Mouse (Mus musculus): Measurements from ENCODE around the gene Pigz. TPM values are rescaled to one million over a fixed set of nuclear protein-coding genes. Genes with fewer than 3 reads are reported as not detected.

Pigz gene
- polyA plus RNA-seq, 1 experiment from 2014 or later = 1.1 TPM

GRCm38 (mm10) chr16:31924368-31924767, 9.3 kb upstream of the Pigz start:
- Histone ChIP-seq H3K4me2 (ENCODE audit: low read depth, low read length, severe bottlenecking) (no peak overlapping the region), H3K27me3 (ENCODE audit: control insufficient read depth, insufficient read depth, low read length) (no peaks in the 10 kb centered on the region), H3K27ac (ENCODE audit: low read depth, low read length) (no peak overlapping the region), H3K36me3 (ENCODE audit: control insufficient read depth, insufficient read depth, low read length) (no peaks in the 10 kb centered on the region), H3K4me3 (ENCODE audit: low read depth, low read length) (no peak overlapping the region), H3K4me1 (replicated peaks; ENCODE audit: control insufficient read depth, insufficient read depth, low read length) (no peaks in the 10 kb centered on the region), H3K9ac (ENCODE audit: low read length) (no peak overlapping the region), H3K9me3 (ENCODE audit: control insufficient read depth, low read length) (no peaks in the 10 kb centered on the region)
- ATAC-seq (replicated peaks; ENCODE audit: low FRiP score) (no peak), DNase-seq (ENCODE audit: low spot score) (no peak)
- 90% methylated on average over 6 of the region's 6 CpGs for WGBS

GRCm38 (mm10) chr16:31926091-31926490, 7.6 kb upstream of the Pigz start:
- H3K9ac ChIP-seq (ENCODE audit: low read length) = no peak overlapping the region
- DNase-seq (ENCODE audit: low spot score) (no peak), ATAC-seq (replicated peaks; ENCODE audit: low FRiP score) (no peak)
- no peaks in the 10 kb centered on the region for H3K4me1 ChIP-seq (replicated peaks; ENCODE audit: control insufficient read depth, insufficient read depth, low read length)
- H3K27me3 ChIP-seq (ENCODE audit: control insufficient read depth, insufficient read depth, low read length) = no peaks in the 10 kb centered on the region
- H3K4me2 ChIP-seq (ENCODE audit: low read depth, low read length, severe bottlenecking) = no peak overlapping the region
- WGBS = 79% methylated on average over 6 of the region's 6 CpGs
- H3K36me3 ChIP-seq (ENCODE audit: control insufficient read depth, insufficient read depth, low read length) = no peaks in the 10 kb centered on the region
- H3K9me3 ChIP-seq (ENCODE audit: control insufficient read depth, low read length) = no peaks in the 10 kb centered on the region
- H3K27ac ChIP-seq (ENCODE audit: low read depth, low read length) = no peak overlapping the region
- H3K4me3 ChIP-seq (ENCODE audit: low read depth, low read length) = no peak overlapping the region

- Histone ChIP-seq H3K4me3 (ENCODE audit: low read depth, low read length) (no peak overlapping the region), H3K4me2 (ENCODE audit: low read depth, low read length, severe bottlenecking) (no peak overlapping the region), H3K36me3 (ENCODE audit: control insufficient read depth, insufficient read depth, low read length) (no peaks in the 10 kb centered on the region), H3K9ac (ENCODE audit: low read length) (no peak overlapping the region), H3K4me1 (replicated peaks; ENCODE audit: control insufficient read depth, insufficient read depth, low read length) (no peaks in the 10 kb centered on the region; the same call in 1 of the 2 replicates), H3K27ac (ENCODE audit: low read depth, low read length) (no peak overlapping the region), H3K9me3 (ENCODE audit: control insufficient read depth, low read length) (no peaks in the 10 kb centered on the region), H3K27me3 (ENCODE audit: control insufficient read depth, insufficient read depth, low read length) (0 out of 2 replicates have a peak, but pooled peaks cover 2% of the 10 kb centered on the region)
- DNase-seq (ENCODE audit: low spot score) (no peak), ATAC-seq (replicated peaks; ENCODE audit: low FRiP score) (no peak)
- 82% methylated on average over 13 of the region's 13 CpGs for WGBS
Measured at GRCm38 (mm10) chr16:31926547-31927182, 7.0 kb upstream of the Pigz start.

GRCm38 (mm10) chr16:31927412-31927811, 6.2 kb upstream of the Pigz start:
- ATAC-seq (replicated peaks; ENCODE audit: low FRiP score) (no peak), DNase-seq (ENCODE audit: low spot score) (no peak)
- Histone ChIP-seq H3K36me3 (ENCODE audit: control insufficient read depth, insufficient read depth, low read length) (no peaks in the 10 kb centered on the region), H3K4me3 (ENCODE audit: low read depth, low read length) (no peak overlapping the region), H3K27ac (ENCODE audit: low read depth, low read length) (no peak overlapping the region), H3K4me1 (replicated peaks; ENCODE audit: control insufficient read depth, insufficient read depth, low read length) (peaks cover 2% of the 10 kb centered on the region; the same call in 1 of the 2 replicates), H3K27me3 (ENCODE audit: control insufficient read depth, insufficient read depth, low read length) (0 out of 2 replicates have a peak, but pooled peaks cover 2% of the 10 kb centered on the region), H3K4me2 (ENCODE audit: low read depth, low read length, severe bottlenecking) (no peak overlapping the region), H3K9me3 (ENCODE audit: control insufficient read depth, low read length) (no peaks in the 10 kb centered on the region), H3K9ac (ENCODE audit: low read length) (no peak overlapping the region)
- WGBS = 90% methylated on average over 5 of the region's 5 CpGs

- WGBS = 66% methylated on average over 17 of the region's 17 CpGs
- no peak for DNase-seq (ENCODE audit: low spot score)
Measured at GRCm38 (mm10) chr16:31931330-31931729, 2.3 kb upstream of the Pigz start.

GRCm38 (mm10) chr16:31932255-31932654, 1.4 kb upstream of the Pigz start:
- no peaks in the 10 kb centered on the region for H3K9me3 ChIP-seq (ENCODE audit: control insufficient read depth, low read length)
- H3K36me3 ChIP-seq (ENCODE audit: control insufficient read depth, insufficient read depth, low read length) = no peaks in the 10 kb centered on the region
- peaks cover 26% of the 10 kb centered on the region for H3K27me3 ChIP-seq (ENCODE audit: control insufficient read depth, insufficient read depth, low read length)
- H3K4me2 ChIP-seq (ENCODE audit: low read depth, low read length, severe bottlenecking) = no peak overlapping the region; the same call in 1 of the 2 replicates
- H3K4me3 ChIP-seq (ENCODE audit: low read depth, low read length) = no peak overlapping the region
- ATAC-seq (replicated peaks; ENCODE audit: low FRiP score) = no peak; the same call in 1 of the 2 replicates
- no peak overlapping the region for H3K27ac ChIP-seq (ENCODE audit: low read depth, low read length)
- peaks cover 19% of the 10 kb centered on the region; the same call in 1 of the 2 replicates for H3K4me1 ChIP-seq (replicated peaks; ENCODE audit: control insufficient read depth, insufficient read depth, low read length)
- 27% methylated on average over 5 of the region's 5 CpGs for WGBS
- DNase-seq (ENCODE audit: low spot score) = no peak
- H3K9ac ChIP-seq (ENCODE audit: low read length) = no peak overlapping the region; the same call in 1 of the 2 replicates

More at GRCm38 (mm10) chr16:31931330-31931729, 2.3 kb upstream of the Pigz start:
- peaks cover 19% of the 10 kb centered on the region; the same call in 1 of the 2 replicates for H3K4me1 ChIP-seq (replicated peaks; ENCODE audit: control insufficient read depth, insufficient read depth, low read length)
- ATAC-seq (replicated peaks; ENCODE audit: low FRiP score) = no peak
- H3K27ac ChIP-seq (ENCODE audit: low read depth, low read length) = no peak overlapping the region
- no peak overlapping the region for H3K4me2 ChIP-seq (ENCODE audit: low read depth, low read length, severe bottlenecking)
- no peaks in the 10 kb centered on the region for H3K36me3 ChIP-seq (ENCODE audit: control insufficient read depth, insufficient read depth, low read length)
- no peak overlapping the region for H3K4me3 ChIP-seq (ENCODE audit: low read depth, low read length)
- H3K9ac ChIP-seq (ENCODE audit: low read length) = no peak overlapping the region
- no peaks in the 10 kb centered on the region for H3K9me3 ChIP-seq (ENCODE audit: control insufficient read depth, low read length)
- H3K27me3 ChIP-seq (ENCODE audit: control insufficient read depth, insufficient read depth, low read length) = peaks cover 26% of the 10 kb centered on the region

GRCm38 (mm10) chr16:31932840-31933697, 582 bp upstream of the Pigz start:
- DNase-seq (ENCODE audit: low spot score) (peak; percentile 95), ATAC-seq (replicated peaks; ENCODE audit: low FRiP score) (peak; percentile 93)
- H3K4me1 ChIP-seq (replicated peaks; ENCODE audit: control insufficient read depth, insufficient read depth, low read length) = peaks cover 19% of the 10 kb centered on the region; the same call in 1 of the 2 replicates
- H3K27ac ChIP-seq (ENCODE audit: low read depth, low read length) = peak overlapping the region; percentile 37
- peak overlapping the region; percentile 50 for H3K9ac ChIP-seq (ENCODE audit: low read length)
- H3K9me3 ChIP-seq (ENCODE audit: control insufficient read depth, low read length) = no peaks in the 10 kb centered on the region
- H3K4me2 ChIP-seq (ENCODE audit: low read depth, low read length, severe bottlenecking) = peak overlapping the region; percentile 48
- H3K36me3 ChIP-seq (ENCODE audit: control insufficient read depth, insufficient read depth, low read length) = no peaks in the 10 kb centered on the region
- H3K4me3 ChIP-seq (ENCODE audit: low read depth, low read length) = peak overlapping the region; percentile 33
- 1% methylated on average over 50 of the region's 50 CpGs for WGBS
- peaks cover 26% of the 10 kb centered on the region for H3K27me3 ChIP-seq (ENCODE audit: control insufficient read depth, insufficient read depth, low read length)

- H3K36me3 ChIP-seq (ENCODE audit: control insufficient read depth, insufficient read depth, low read length) = no peaks in the 10 kb centered on the region
- peak overlapping the region; percentile 42 for H3K4me2 ChIP-seq (ENCODE audit: low read depth, low read length, severe bottlenecking)
- no peaks in the 10 kb centered on the region for H3K9me3 ChIP-seq (ENCODE audit: control insufficient read depth, low read length)
- ATAC-seq (replicated peaks; ENCODE audit: low FRiP score) (no peak), DNase-seq (ENCODE audit: low spot score) (no peak)
- H3K27me3 ChIP-seq (ENCODE audit: control insufficient read depth, insufficient read depth, low read length) = peaks cover 26% of the 10 kb centered on the region
- 12% methylated on average over 13 of the region's 13 CpGs for WGBS
- H3K27ac ChIP-seq (ENCODE audit: low read depth, low read length) = no peak overlapping the region
- peaks cover 19% of the 10 kb centered on the region; the same call in 1 of the 2 replicates for H3K4me1 ChIP-seq (replicated peaks; ENCODE audit: control insufficient read depth, insufficient read depth, low read length)
- H3K4me3 ChIP-seq (ENCODE audit: low read depth, low read length) = peak overlapping the region; percentile 19; the same call in 1 of the 2 replicates
- H3K9ac ChIP-seq (ENCODE audit: low read length) = no peak overlapping the region; the same call in 1 of the 2 replicates
Measured at GRCm38 (mm10) chr16:31934550-31935010, 929 bp downstream of the Pigz start.

Data from forebrain, embryonic 11.5 days (tissue).